Mouse (Mus musculus) CH12.LX (cell line): ENCODE measurements around the gene Gstp2. TPM values are rescaled to one million over a fixed set of nuclear protein-coding genes. Genes with fewer than 3 reads are reported as not detected.

Experiments used
- DNase-seq: peaks from one replicate; pipeline ENCODE4 v3.0.0-alpha.2; 2013; ENCODE audit errors: extremely low read depth
- H3K27ac ChIP-seq: 2 replicates; pipeline ENCODE4 v1.5.1; 2012; ENCODE audit warnings: low read depth, mild to moderate bottlenecking, control low read depth, moderate library complexity; ENCODE audit not compliant: insufficient read depth
- H3K27me3 ChIP-seq: replicated peaks from 2 replicates; pipeline ENCODE3; 2012; ENCODE audit warnings: inconsistent platforms
- H3K36me3 ChIP-seq, 2 experiments: replicated peaks in 1 of 2; 2 replicates each; pipeline versions ENCODE3 to v1.6.1; 2012; ENCODE audit warnings: inconsistent platforms in 1 of 2, low read length in 1 of 2, mild to moderate bottlenecking in 1 of 2, mixed read lengths in 1 of 2, moderate library complexity in 1 of 2; ENCODE audit not compliant: control insufficient read depth in 1 of 2, insufficient read depth in 1 of 2
- H3K4me1 ChIP-seq, 2 experiments: 2 replicates each; pipeline ENCODE4 v1.6.1; 2012; ENCODE audit warnings: inconsistent platforms in 1 of 2, moderate library complexity in 1 of 2; ENCODE audit not compliant: insufficient read depth in 2 of 2, control insufficient read depth in 1 of 2
- H3K4me2 ChIP-seq: 2 replicates; pipeline ENCODE4 v1.6.1; 2012; ENCODE audit warnings: low read depth, mild to moderate bottlenecking, control low read depth; ENCODE audit not compliant: poor library complexity, insufficient read depth, severe bottlenecking
- H3K4me3 ChIP-seq, 3 experiments: fragments of 150-350 bp in 1 of 3; sonication (generic) in 1 of 3; replicated peaks in 1 of 3; 2 replicates each; pipeline versions ENCODE3 to v1.5.1; 2011 to 2012; ENCODE audit warnings: low read depth in 2 of 3, low read length in 2 of 3, mild to moderate bottlenecking in 2 of 3, moderate library complexity in 2 of 3, control low read depth in 1 of 3, improper control_type of control experiment in 1 of 3, inconsistent platforms in 1 of 3, mixed read lengths in 1 of 3; ENCODE audit not compliant: poor library complexity in 1 of 3
- H3K79me2 ChIP-seq: replicated peaks from 2 replicates; pipeline ENCODE4 v1.6.1; 2012; ENCODE audit warnings: mild to moderate bottlenecking, moderate library complexity; ENCODE audit not compliant: control insufficient read depth, poor library complexity, insufficient read depth, severe bottlenecking; ENCODE audit errors: extremely low read depth
- H3K9ac ChIP-seq: 2 replicates; pipeline ENCODE4 v1.6.1; 2012; ENCODE audit warnings: low read depth, mild to moderate bottlenecking, control low read depth, moderate library complexity; ENCODE audit not compliant: insufficient read depth
- H3K9me3 ChIP-seq: replicated peaks from 2 replicates; pipeline ENCODE3; 2012; ENCODE audit warnings: low read length, inconsistent platforms, mixed read lengths
- BHLHE40 ChIP-seq: IDR thresholded peaks from 2 replicates; pipeline ENCODE4 v1.6.1; 2011; ENCODE audit warnings: mild to moderate bottlenecking, low read depth, low read length, improper control_type of control experiment
- CHD1 ChIP-seq: IDR thresholded peaks from 2 replicates; pipeline ENCODE4 v1.6.1; 2012; ENCODE audit warnings: low read depth, low read length, improper control_type of control experiment, inconsistent platforms
- CTCF ChIP-seq, 2 experiments: IDR thresholded peaks in 1 of 2; conservative IDR thresholded peaks in 1 of 2; 2 replicates each; pipeline ENCODE4 v1.5.1; 2011 to 2012; ENCODE audit warnings: low read depth in 2 of 2, low read length in 2 of 2, improper control_type of control experiment in 1 of 2, inconsistent platforms in 1 of 2, mild to moderate bottlenecking in 1 of 2, moderate library complexity in 1 of 2
- E2F4 ChIP-seq: IDR thresholded peaks from 2 replicates; pipeline ENCODE4 v1.6.1; 2011; ENCODE audit warnings: low read depth, low read length, improper control_type of control experiment; ENCODE audit not compliant: insufficient replicate concordance
- ETS1 ChIP-seq: conservative IDR thresholded peaks from 2 replicates; pipeline ENCODE4 v1.6.1; 2012; ENCODE audit warnings: low read depth, mild to moderate bottlenecking, inconsistent platforms, low read length, improper control_type of control experiment, moderate library complexity
- GABPA ChIP-seq: IDR thresholded peaks from 2 replicates; pipeline ENCODE4 v1.6.1; 2012; ENCODE audit warnings: low read depth, low read length, improper control_type of control experiment, inconsistent platforms; ENCODE audit not compliant: insufficient replicate concordance
- JUN ChIP-seq: IDR thresholded peaks from 2 replicates; pipeline ENCODE4 v1.6.1; 2011; ENCODE audit warnings: low read depth, mild to moderate bottlenecking, low read length, improper control_type of control experiment, moderate library complexity; ENCODE audit not compliant: insufficient read depth
- JUND ChIP-seq: conservative IDR thresholded peaks from 2 replicates; pipeline ENCODE4 v1.6.1; 2011; ENCODE audit warnings: low read depth, low read length, improper control_type of control experiment
- KAT2A ChIP-seq: IDR thresholded peaks from 2 replicates; pipeline ENCODE4 v1.6.1; 2012; ENCODE audit warnings: low read length, improper control_type of control experiment, inconsistent platforms; ENCODE audit not compliant: insufficient replicate concordance
- MAX ChIP-seq: IDR thresholded peaks from 2 replicates; pipeline ENCODE4 v1.6.1; 2011; ENCODE audit warnings: low read length, improper control_type of control experiment
- MEF2A ChIP-seq: IDR thresholded peaks from 2 replicates; pipeline ENCODE4 v1.6.1; 2014; ENCODE audit warnings: low read depth, mild to moderate bottlenecking, inconsistent platforms, low read length, improper control_type of control experiment, borderline replicate concordance
- MXI1 ChIP-seq: IDR thresholded peaks from 2 replicates; pipeline ENCODE4 v1.6.1; 2011; ENCODE audit warnings: mild to moderate bottlenecking, low read depth, low read length, improper control_type of control experiment
- MYC ChIP-seq: IDR thresholded peaks from 2 replicates; pipeline ENCODE4 v1.6.1; 2011; ENCODE audit warnings: low read depth, mild to moderate bottlenecking, improper control_type of control experiment, low read length
- NRF1 ChIP-seq: IDR thresholded peaks from 2 replicates; pipeline ENCODE4 v1.6.1; 2014; ENCODE audit warnings: low read depth, mild to moderate bottlenecking, inconsistent platforms, low read length, improper control_type of control experiment, moderate library complexity
- PAX5 ChIP-seq: IDR thresholded peaks from 2 replicates; pipeline ENCODE4 v1.6.1; 2012; ENCODE audit warnings: low read length, inconsistent platforms, mixed read lengths
- POLR2A ChIP-seq: IDR thresholded peaks from 2 replicates; pipeline ENCODE4 v1.6.1; 2011; ENCODE audit warnings: low read depth, mild to moderate bottlenecking, improper control_type of control experiment, low read length
- POLR2AphosphoS2 ChIP-seq: IDR thresholded peaks from 2 replicates; pipeline ENCODE4 v1.6.1; 2011; ENCODE audit warnings: low read depth, low read length, improper control_type of control experiment
- RAD21 ChIP-seq: IDR thresholded peaks from 2 replicates; pipeline ENCODE4 v1.6.1; 2011; ENCODE audit warnings: low read depth, mild to moderate bottlenecking, low read length, improper control_type of control experiment, moderate library complexity
- RCOR1 ChIP-seq: conservative IDR thresholded peaks from 2 replicates; pipeline ENCODE4 v1.6.1; 2012; ENCODE audit warnings: low read depth, mild to moderate bottlenecking, inconsistent platforms, low read length, improper control_type of control experiment
- SIN3A ChIP-seq: IDR thresholded peaks from 2 replicates; pipeline ENCODE4 v1.6.1; 2012; ENCODE audit warnings: low read length, improper control_type of control experiment, inconsistent platforms
- TBP ChIP-seq: conservative IDR thresholded peaks from 2 replicates; pipeline ENCODE4 v1.6.1; 2011; ENCODE audit warnings: low read depth, low read length, improper control_type of control experiment
- USF1 ChIP-seq: IDR thresholded peaks from 2 replicates; pipeline ENCODE4 v1.6.1; 2014; ENCODE audit warnings: low read depth, mild to moderate bottlenecking, inconsistent platforms, low read length, improper control_type of control experiment
- ZC3H11A ChIP-seq: IDR thresholded peaks from 2 replicates; pipeline ENCODE4 v1.6.1; 2012; ENCODE audit warnings: low read depth, mild to moderate bottlenecking, inconsistent platforms, low read length, improper control_type of control experiment
- ZMIZ1 ChIP-seq: IDR thresholded peaks from 2 replicates; pipeline ENCODE4 v1.6.1; 2012; ENCODE audit warnings: low read depth, mild to moderate bottlenecking, inconsistent platforms, low read length, improper control_type of control experiment
- dilution Hi-C: fragments of 300-500 bp; cut with MboI; formaldehyde crosslinking; loops from 2 replicates; pipeline ENCODE4 v1.14.3; 2020; ENCODE audit warnings: low sequenced_read_pairs; ENCODE audit not compliant: extremely low pct_unique_long_range_greater_than_20kb, extremely low pct_ligation_motif_present
- in situ Hi-C: fragments of 300-500 bp; cut with MboI; formaldehyde crosslinking; loops from 3 replicates; pipeline ENCODE4 v1.14.3; 2019; ENCODE audit warnings: low sequenced_read_pairs, low pct_ligation_motif_present, low pct_unique_long_range_greater_than_20kb, mixed read lengths
- polyA plus RNA-seq: library from polyadenylated mRNA; unstranded; fragments of >175 nt; gene quantifications from 2 replicates; pipeline ENCODE4 v1.2.1, GENCODE M21; 2012; ENCODE audit warnings: low read depth; ENCODE audit not compliant: insufficient read length
- total RNA-seq, 2 experiments: library from RNA; depleted of rRNA; stranded (reverse); fragments of 300-350 nt in 1 of 2; fragments of >200 nt in 1 of 2; gene quantifications; 2 replicates each; pipeline ENCODE4 v1.2.3; 2012 to 2014

Gstp2 gene
- total and polyA plus RNA-seq, 3 experiments: 1.4 to 21.1 TPM; not detected in 1

GRCm38 (mm10) chr19:4082219-4082965 lies 36.6 kb upstream of the Gstp2 start:
- no peak overlapping the region for H3K27ac ChIP-seq
- peaks cover 0 to 8% of the 10 kb centered on the region in 2 experiments; a peak in 2 of 4 replicates for H3K4me1 ChIP-seq
- H3K9ac ChIP-seq: no peak overlapping the region
- H3K79me2 ChIP-seq: no peaks in the 10 kb centered on the region
- dilution Hi-C loops: no loop called here
- H3K36me3 ChIP-seq: no peaks in the 10 kb centered on the region
- no peak for DNase-seq
- TF ChIP-seq MXI1 (no peak), POLR2AphosphoS2 (no peak), RCOR1 (no peak), ETS1 (no peak), JUN (no peak), RAD21 (no peak), JUND (no peak), USF1 (no peak), ZC3H11A (no peak), MAX (no peak), BHLHE40 (no peak), SIN3A (no peak), NRF1 (no peak), E2F4 (no peak)
- no peak overlapping the region for H3K4me2 ChIP-seq
- in situ Hi-C loops: no loop called here
- no peaks in the 10 kb centered on the region for H3K9me3 ChIP-seq
- H3K27me3 ChIP-seq: peaks cover 71% of the 10 kb centered on the region
- H3K4me3 ChIP-seq: no peak overlapping the region

GRCm38 (mm10) chr19:4081394-4081793 lies 35.6 kb upstream of the Gstp2 start, which contains the start of gene Cabp2:
Gene Cabp2 (plus strand): TSS chr19:4081578.
- no peak for DNase-seq
- Histone ChIP-seq H3K9ac (no peak within 1 kb of the TSS), H3K4me3 (no peak within 1 kb of the TSS), H3K79me2 (no peaks in the 10 kb centered on the region), H3K36me3 (no peaks in the 10 kb centered on the region), H3K27ac (no peak within 1 kb of the TSS), H3K4me2 (no peak within 1 kb of the TSS), H3K27me3 (peaks cover 63% of the 10 kb centered on the region), H3K4me1 (peaks cover 0 to 8% of the 10 kb centered on the region in 2 experiments; a peak in 2 of 4 replicates), H3K9me3 (no peaks in the 10 kb centered on the region)
- TF ChIP-seq KAT2A: no peak
- TF ChIP-seq MYC: no peak
- TF ChIP-seq ZMIZ1: no peak
- no peak for TF ChIP-seq TBP
- no peak for TF ChIP-seq POLR2A
- no peak for TF ChIP-seq MEF2A
- TF ChIP-seq CHD1: no peak
- no peak for TF ChIP-seq JUND
- TF ChIP-seq ETS1: no peak
- no peak for TF ChIP-seq RAD21
- no peak for TF ChIP-seq PAX5
- no peak for TF ChIP-seq ZC3H11A
- TF ChIP-seq CTCF (conservative IDR thresholded peaks at IDR 0.05 in 1 of 2, IDR thresholded peaks at IDR 0.05 in 1 of 2; ENCODE audit: low read depth in 2 of 2, low read length in 2 of 2): no peak
- no peak for TF ChIP-seq MXI1
- no peak for TF ChIP-seq GABPA
- in situ Hi-C loops: no loop called here
- dilution Hi-C loops: no loop called here
